Mouse (Mus musculus) CH12.LX (cell line): Measurements from ENCODE around the gene Nop10. TPM values are rescaled to one million over a fixed set of nuclear protein-coding genes. Genes with fewer than 3 reads are reported as not detected.
A peak's percentile ranks its signal among the peaks of the same experiment; 100 is the strongest.

ENCODE experiments used
- DNase-seq: peaks from one replicate; pipeline ENCODE4 v3.0.0-alpha.2; 2013; ENCODE audit errors: extremely low read depth
- H3K27ac ChIP-seq: 2 replicates; pipeline ENCODE4 v1.5.1; 2012; ENCODE audit warnings: low read depth, mild to moderate bottlenecking, control low read depth, moderate library complexity; ENCODE audit not compliant: insufficient read depth
- H3K27me3 ChIP-seq: replicated peaks from 2 replicates; pipeline ENCODE3; 2012; ENCODE audit warnings: inconsistent platforms
- H3K36me3 ChIP-seq, 2 experiments: replicated peaks in 1 of 2; 2 replicates each; pipeline versions ENCODE3 to v1.6.1; 2012; ENCODE audit warnings: inconsistent platforms in 1 of 2, low read length in 1 of 2, mild to moderate bottlenecking in 1 of 2, mixed read lengths in 1 of 2, moderate library complexity in 1 of 2; ENCODE audit not compliant: control insufficient read depth in 1 of 2, insufficient read depth in 1 of 2
- H3K4me1 ChIP-seq, 2 experiments: 2 replicates each; pipeline ENCODE4 v1.6.1; 2012; ENCODE audit warnings: inconsistent platforms in 1 of 2, moderate library complexity in 1 of 2; ENCODE audit not compliant: insufficient read depth in 2 of 2, control insufficient read depth in 1 of 2
- H3K4me2 ChIP-seq: 2 replicates; pipeline ENCODE4 v1.6.1; 2012; ENCODE audit warnings: low read depth, mild to moderate bottlenecking, control low read depth; ENCODE audit not compliant: poor library complexity, insufficient read depth, severe bottlenecking
- H3K4me3 ChIP-seq, 3 experiments: fragments of 150-350 bp in 1 of 3; sonication (generic) in 1 of 3; replicated peaks in 1 of 3; 2 replicates each; pipeline versions ENCODE3 to v1.5.1; 2011 to 2012; ENCODE audit warnings: low read depth in 2 of 3, low read length in 2 of 3, mild to moderate bottlenecking in 2 of 3, moderate library complexity in 2 of 3, control low read depth in 1 of 3, improper control_type of control experiment in 1 of 3, inconsistent platforms in 1 of 3, mixed read lengths in 1 of 3; ENCODE audit not compliant: poor library complexity in 1 of 3
- H3K79me2 ChIP-seq: replicated peaks from 2 replicates; pipeline ENCODE4 v1.6.1; 2012; ENCODE audit warnings: mild to moderate bottlenecking, moderate library complexity; ENCODE audit not compliant: control insufficient read depth, poor library complexity, insufficient read depth, severe bottlenecking; ENCODE audit errors: extremely low read depth
- H3K9ac ChIP-seq: 2 replicates; pipeline ENCODE4 v1.6.1; 2012; ENCODE audit warnings: low read depth, mild to moderate bottlenecking, control low read depth, moderate library complexity; ENCODE audit not compliant: insufficient read depth
- H3K9me3 ChIP-seq: replicated peaks from 2 replicates; pipeline ENCODE3; 2012; ENCODE audit warnings: low read length, inconsistent platforms, mixed read lengths
- BHLHE40 ChIP-seq: IDR thresholded peaks from 2 replicates; pipeline ENCODE4 v1.6.1; 2011; ENCODE audit warnings: mild to moderate bottlenecking, low read depth, low read length, improper control_type of control experiment
- CHD2 ChIP-seq: IDR thresholded peaks from 2 replicates; pipeline ENCODE4 v1.6.1; 2011; ENCODE audit warnings: low read length, improper control_type of control experiment
- E2F4 ChIP-seq: IDR thresholded peaks from 2 replicates; pipeline ENCODE4 v1.6.1; 2011; ENCODE audit warnings: low read depth, low read length, improper control_type of control experiment; ENCODE audit not compliant: insufficient replicate concordance
- ELF1 ChIP-seq: IDR thresholded peaks from 2 replicates; pipeline ENCODE4 v1.6.1; 2014; ENCODE audit warnings: low read depth, mild to moderate bottlenecking, inconsistent platforms, low read length, improper control_type of control experiment
- EP300 ChIP-seq: IDR thresholded peaks from 2 replicates; pipeline ENCODE4 v1.6.1; 2011; ENCODE audit warnings: low read length, improper control_type of control experiment
- ETS1 ChIP-seq: conservative IDR thresholded peaks from 2 replicates; pipeline ENCODE4 v1.6.1; 2012; ENCODE audit warnings: low read depth, mild to moderate bottlenecking, inconsistent platforms, low read length, improper control_type of control experiment, moderate library complexity
- GABPA ChIP-seq: IDR thresholded peaks from 2 replicates; pipeline ENCODE4 v1.6.1; 2012; ENCODE audit warnings: low read depth, low read length, improper control_type of control experiment, inconsistent platforms; ENCODE audit not compliant: insufficient replicate concordance
- IRF4 ChIP-seq: IDR thresholded peaks from 2 replicates; pipeline ENCODE4 v1.6.1; 2014; ENCODE audit warnings: low read depth, mild to moderate bottlenecking, inconsistent platforms, low read length, improper control_type of control experiment
- JUN ChIP-seq: IDR thresholded peaks from 2 replicates; pipeline ENCODE4 v1.6.1; 2011; ENCODE audit warnings: low read depth, mild to moderate bottlenecking, low read length, improper control_type of control experiment, moderate library complexity; ENCODE audit not compliant: insufficient read depth
- JUND ChIP-seq: conservative IDR thresholded peaks from 2 replicates; pipeline ENCODE4 v1.6.1; 2011; ENCODE audit warnings: low read depth, low read length, improper control_type of control experiment
- KAT2A ChIP-seq: IDR thresholded peaks from 2 replicates; pipeline ENCODE4 v1.6.1; 2012; ENCODE audit warnings: low read length, improper control_type of control experiment, inconsistent platforms; ENCODE audit not compliant: insufficient replicate concordance
- MAFK ChIP-seq: IDR thresholded peaks from 2 replicates; pipeline ENCODE4 v1.6.1; 2011; ENCODE audit warnings: low read length, improper control_type of control experiment; ENCODE audit not compliant: insufficient replicate concordance
- MAX ChIP-seq: IDR thresholded peaks from 2 replicates; pipeline ENCODE4 v1.6.1; 2011; ENCODE audit warnings: low read length, improper control_type of control experiment
- MAZ ChIP-seq: IDR thresholded peaks from 2 replicates; pipeline ENCODE4 v1.6.1; 2012; ENCODE audit warnings: low read depth, mild to moderate bottlenecking, inconsistent platforms, low read length, improper control_type of control experiment, moderate library complexity
- MEF2A ChIP-seq: IDR thresholded peaks from 2 replicates; pipeline ENCODE4 v1.6.1; 2014; ENCODE audit warnings: low read depth, mild to moderate bottlenecking, inconsistent platforms, low read length, improper control_type of control experiment, borderline replicate concordance
- MXI1 ChIP-seq: IDR thresholded peaks from 2 replicates; pipeline ENCODE4 v1.6.1; 2011; ENCODE audit warnings: mild to moderate bottlenecking, low read depth, low read length, improper control_type of control experiment
- MYC ChIP-seq: IDR thresholded peaks from 2 replicates; pipeline ENCODE4 v1.6.1; 2011; ENCODE audit warnings: low read depth, mild to moderate bottlenecking, improper control_type of control experiment, low read length
- NELFE ChIP-seq: IDR thresholded peaks from 2 replicates; pipeline ENCODE4 v1.6.1; 2011; ENCODE audit warnings: low read depth, low read length, improper control_type of control experiment
- NRF1 ChIP-seq: IDR thresholded peaks from 2 replicates; pipeline ENCODE4 v1.6.1; 2014; ENCODE audit warnings: low read depth, mild to moderate bottlenecking, inconsistent platforms, low read length, improper control_type of control experiment, moderate library complexity
- PAX5 ChIP-seq: IDR thresholded peaks from 2 replicates; pipeline ENCODE4 v1.6.1; 2012; ENCODE audit warnings: low read length, inconsistent platforms, mixed read lengths
- POLR2A ChIP-seq: IDR thresholded peaks from 2 replicates; pipeline ENCODE4 v1.6.1; 2011; ENCODE audit warnings: low read depth, mild to moderate bottlenecking, improper control_type of control experiment, low read length
- POLR2AphosphoS2 ChIP-seq: IDR thresholded peaks from 2 replicates; pipeline ENCODE4 v1.6.1; 2011; ENCODE audit warnings: low read depth, low read length, improper control_type of control experiment
- RAD21 ChIP-seq: IDR thresholded peaks from 2 replicates; pipeline ENCODE4 v1.6.1; 2011; ENCODE audit warnings: low read depth, mild to moderate bottlenecking, low read length, improper control_type of control experiment, moderate library complexity
- RCOR1 ChIP-seq: conservative IDR thresholded peaks from 2 replicates; pipeline ENCODE4 v1.6.1; 2012; ENCODE audit warnings: low read depth, mild to moderate bottlenecking, inconsistent platforms, low read length, improper control_type of control experiment
- SIN3A ChIP-seq: IDR thresholded peaks from 2 replicates; pipeline ENCODE4 v1.6.1; 2012; ENCODE audit warnings: low read length, improper control_type of control experiment, inconsistent platforms
- SMC3 ChIP-seq: IDR thresholded peaks from 2 replicates; pipeline ENCODE4 v1.6.1; 2011; ENCODE audit warnings: low read depth, low read length, improper control_type of control experiment
- TBP ChIP-seq: conservative IDR thresholded peaks from 2 replicates; pipeline ENCODE4 v1.6.1; 2011; ENCODE audit warnings: low read depth, low read length, improper control_type of control experiment
- TCF12 ChIP-seq: IDR thresholded peaks from 2 replicates; pipeline ENCODE4 v1.6.1; 2014; ENCODE audit warnings: low read depth, mild to moderate bottlenecking, inconsistent platforms, low read length, improper control_type of control experiment
- UBTF ChIP-seq: IDR thresholded peaks from 2 replicates; pipeline ENCODE4 v1.6.1; 2012; ENCODE audit warnings: low read depth, mild to moderate bottlenecking, inconsistent platforms, low read length, improper control_type of control experiment, moderate library complexity
- USF1 ChIP-seq: IDR thresholded peaks from 2 replicates; pipeline ENCODE4 v1.6.1; 2014; ENCODE audit warnings: low read depth, mild to moderate bottlenecking, inconsistent platforms, low read length, improper control_type of control experiment
- ZC3H11A ChIP-seq: IDR thresholded peaks from 2 replicates; pipeline ENCODE4 v1.6.1; 2012; ENCODE audit warnings: low read depth, mild to moderate bottlenecking, inconsistent platforms, low read length, improper control_type of control experiment
- ZKSCAN1 ChIP-seq: IDR thresholded peaks from 2 replicates; pipeline ENCODE4 v1.6.1; 2012; ENCODE audit warnings: low read depth, inconsistent platforms, low read length, improper control_type of control experiment, borderline replicate concordance
- ZMIZ1 ChIP-seq: IDR thresholded peaks from 2 replicates; pipeline ENCODE4 v1.6.1; 2012; ENCODE audit warnings: low read depth, mild to moderate bottlenecking, inconsistent platforms, low read length, improper control_type of control experiment
- ZNF384 ChIP-seq: IDR thresholded peaks from 2 replicates; pipeline ENCODE4 v1.6.1; 2012; ENCODE audit warnings: low read depth, low read length, improper control_type of control experiment, inconsistent platforms
- dilution Hi-C: fragments of 300-500 bp; cut with MboI; formaldehyde crosslinking; loops from 2 replicates; pipeline ENCODE4 v1.14.3; 2020; ENCODE audit warnings: low sequenced_read_pairs; ENCODE audit not compliant: extremely low pct_unique_long_range_greater_than_20kb, extremely low pct_ligation_motif_present
- in situ Hi-C: fragments of 300-500 bp; cut with MboI; formaldehyde crosslinking; loops from 3 replicates; pipeline ENCODE4 v1.14.3; 2019; ENCODE audit warnings: low sequenced_read_pairs, low pct_ligation_motif_present, low pct_unique_long_range_greater_than_20kb, mixed read lengths
- polyA plus RNA-seq: library from polyadenylated mRNA; unstranded; fragments of >175 nt; gene quantifications from 2 replicates; pipeline ENCODE4 v1.2.1, GENCODE M21; 2012; ENCODE audit warnings: low read depth; ENCODE audit not compliant: insufficient read length
- total RNA-seq, 2 experiments: library from RNA; depleted of rRNA; stranded (reverse); fragments of 300-350 nt in 1 of 2; fragments of >200 nt in 1 of 2; gene quantifications; 2 replicates each; pipeline ENCODE4 v1.2.3; 2012 to 2014

The Nop10 gene
- total and polyA plus RNA-seq, 3 experiments = 239 to 507 (median 251) TPM

GRCm38 (mm10) chr2:112265448-112266241 is 3.9 kb downstream of the Nop10 start, which contains the start of gene Slc12a6 (continued):
- TF ChIP-seq NELFE = no peak; the same call in 1 of the 2 replicates
- peak; percentile 88; the same call in 1 of the 2 replicates for TF ChIP-seq MYC
- peak; percentile 96 for TF ChIP-seq POLR2AphosphoS2
- TF ChIP-seq MXI1 = peak; percentile 86
- TF ChIP-seq ZMIZ1 = peak; percentile 40; the same call in 1 of the 2 replicates
- TF ChIP-seq ZKSCAN1 = no peak
- peak; percentile 67; the same call in 1 of the 2 replicates for TF ChIP-seq E2F4
- TF ChIP-seq ZNF384 = no peak
- peak; percentile 92 for TF ChIP-seq MAZ
- no peak for TF ChIP-seq TBP
- TF ChIP-seq, all 38 proteins: peak for 21

- in situ Hi-C loops (loop anchor here (10.0 kb wide), 2 partner anchors 99 to 209 kb away; partner anchors contain the start of gene Emc4), dilution Hi-C loops (no loop called here)
- H3K9ac ChIP-seq = peak within 1 kb of the TSS; percentile 93
- H3K4me1 ChIP-seq = peaks cover 2 to 42% of the 10 kb centered on the region in 2 experiments; a peak in 2 of 4 replicates
- no peaks in the 10 kb centered on the region for H3K27me3 ChIP-seq
- peaks cover 0 to 18% of the 10 kb centered on the region in 2 experiments for H3K36me3 ChIP-seq
- no peaks in the 10 kb centered on the region for H3K9me3 ChIP-seq
- peak within 1 kb of the TSS; percentile 85 for H3K27ac ChIP-seq
- H3K4me3 ChIP-seq = peak within 1 kb of the TSS; percentile 81 to 88 (median 83)
- peak; percentile 71 for DNase-seq
- peak within 1 kb of the TSS; percentile 82 for H3K4me2 ChIP-seq
- H3K79me2 ChIP-seq = peaks cover 48% of the 10 kb centered on the region
- TF ChIP-seq MAFK (no peak), ZKSCAN1 (no peak), ZMIZ1 (no peak), SMC3 (no peak), ELF1 (no peak), POLR2A (no peak), USF1 (no peak), MAX (no peak), JUND (no peak), RCOR1 (no peak), UBTF (0 out of 2 replicates have a peak, but pooled peaks have one; percentile 31), PAX5 (no peak), ETS1 (no peak), GABPA (no peak), MXI1 (peak; percentile 28; the same call in 1 of the 2 replicates), NRF1 (no peak), EP300 (no peak), MAZ (no peak), MEF2A (no peak), NELFE (no peak), KAT2A (no peak), BHLHE40 (no peak), TCF12 (no peak), CHD2 (no peak), ZNF384 (no peak), RAD21 (no peak), ZC3H11A (no peak), SIN3A (peak; percentile 14; the same call in 1 of the 2 replicates), TBP (0 out of 2 replicates have a peak, but pooled peaks have one; percentile 44), POLR2AphosphoS2 (no peak), MYC (no peak), JUN (no peak), IRF4 (no peak)
Observed at GRCm38 (mm10) chr2:112266242-112266592, 4.5 kb downstream of the Nop10 start, which contains the start of gene Gm21985. Gm21985 (plus strand) TSS chr2:112266314.
